Mouse (Mus musculus) CD8-positive naive resting alpha-beta T cell, adult 2 months (primary cell): Measurements from ENCODE around the gene Pde6h.

Experiments
- DNase-seq, 2 experiments: peaks; one replicate each; pipeline ENCODE4 v3.0.0; 2022; ENCODE audit warnings: low read depth in 2 of 2, low spot score in 2 of 2

The Pde6h gene

GRCm38 (mm10) chr6:136910247-136910890 is 13.3 kb upstream of the Pde6h start:
- no peak for DNase-seq

GRCm38 (mm10) chr6:136912751-136913265 is 10.8 kb upstream of the Pde6h start:
- DNase-seq = no peak

GRCm38 (mm10) chr6:136913384-136914126 is 10.1 kb upstream of the Pde6h start:
- DNase-seq = no peak

DNA sequence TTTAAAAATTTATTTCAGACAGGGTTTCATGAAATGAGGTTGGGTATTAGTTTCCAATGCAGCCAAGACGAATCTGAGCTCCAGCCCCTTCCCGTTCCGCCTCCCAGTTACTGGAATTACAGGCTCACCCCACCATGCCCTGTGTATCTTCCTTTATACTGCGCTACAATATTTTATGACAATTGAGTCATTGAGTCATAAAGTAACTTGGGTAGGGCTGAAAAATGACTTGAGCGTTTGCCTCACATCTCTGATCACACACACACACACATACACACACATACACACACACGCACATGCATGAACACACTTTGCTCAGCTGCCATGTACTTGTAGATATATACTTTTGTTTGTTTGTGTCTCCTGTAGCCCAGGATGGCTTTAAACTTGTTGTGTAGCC is 9.4 kb upstream of the Pde6h start:
- DNase-seq = no peak

GRCm38 (mm10) chr6:136915721-136916395 is 7.8 kb upstream of the Pde6h start:
- DNase-seq = no peak

- no peak for DNase-seq
Observed at GRCm38 (mm10) chr6:136917885-136918284, 5.7 kb upstream of the Pde6h start.

DNA sequence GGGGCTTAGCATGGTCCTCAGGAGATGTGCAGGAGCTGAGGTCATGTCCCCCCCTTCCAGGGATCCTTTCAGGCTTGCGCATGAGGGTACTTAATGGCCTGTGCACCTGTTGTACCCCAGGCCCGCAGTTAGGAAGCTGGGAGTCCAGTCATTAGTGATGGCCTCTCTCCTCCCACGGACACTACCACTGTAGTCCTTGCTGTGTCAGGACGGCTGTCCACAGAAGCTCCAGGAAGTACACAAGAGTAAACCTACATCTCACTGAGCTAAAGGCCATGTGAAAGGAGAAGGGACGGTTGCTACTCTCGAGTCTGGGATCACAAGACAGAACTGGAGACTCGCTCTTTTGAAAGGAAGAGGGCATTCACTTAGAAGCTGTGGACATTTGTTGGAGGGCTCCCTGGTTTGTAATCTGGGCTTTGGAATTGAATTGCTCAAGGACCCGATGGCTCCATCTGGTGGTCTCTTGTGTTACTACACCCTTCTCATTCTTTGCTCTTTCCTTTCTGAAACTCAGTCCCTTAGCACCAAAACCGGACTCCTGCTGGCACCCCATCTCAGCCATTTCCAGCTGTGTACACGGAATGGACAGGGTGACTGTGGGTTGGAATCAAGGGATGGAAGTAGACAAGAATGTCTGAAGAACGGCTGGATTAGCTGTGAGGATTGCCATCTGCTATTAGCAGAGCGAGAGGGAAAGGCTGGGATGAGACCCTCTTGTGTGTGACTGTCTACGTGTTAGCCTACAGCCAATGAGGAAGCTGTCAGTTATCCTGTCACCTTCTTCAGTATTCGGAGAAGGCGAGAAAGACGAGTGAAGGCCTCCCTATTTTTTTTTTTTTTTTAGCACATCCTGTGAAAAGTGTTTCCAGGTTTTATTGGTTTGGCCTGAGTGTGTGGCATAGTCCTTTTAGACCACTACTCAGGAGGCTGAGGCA is 3.0 kb upstream of the Pde6h start:
- DNase-seq = peak; percentile 64 to 73

GRCm38 (mm10) chr6:136921601-136922000 is 2.0 kb upstream of the Pde6h start:
- no peak for DNase-seq

DNA sequence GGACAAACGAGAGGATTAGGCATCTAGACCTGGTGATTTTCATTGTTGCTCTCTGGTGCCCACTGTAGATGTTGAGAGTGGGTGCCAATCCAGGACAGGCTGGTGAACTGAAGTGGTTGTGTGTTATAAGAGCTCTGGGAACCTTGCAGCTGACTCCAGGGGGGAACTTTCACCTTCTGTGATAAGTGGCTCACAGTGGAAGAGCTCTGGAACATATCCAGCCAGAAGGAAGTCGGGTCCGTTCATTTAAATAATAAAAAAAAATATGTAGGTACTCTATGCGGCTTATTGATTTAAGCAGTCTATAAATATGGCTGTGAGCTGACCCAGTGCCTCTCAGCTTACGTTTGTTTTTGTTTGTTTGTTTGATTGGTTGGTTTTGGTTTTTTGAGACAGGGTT is 1.6 kb upstream of the Pde6h start, which contains the start of gene Erp27:
Erp27 (minus strand) TSS at position 101 of the 400 bp plus-strand sequence.
- DNase-seq = no peak

DNA sequence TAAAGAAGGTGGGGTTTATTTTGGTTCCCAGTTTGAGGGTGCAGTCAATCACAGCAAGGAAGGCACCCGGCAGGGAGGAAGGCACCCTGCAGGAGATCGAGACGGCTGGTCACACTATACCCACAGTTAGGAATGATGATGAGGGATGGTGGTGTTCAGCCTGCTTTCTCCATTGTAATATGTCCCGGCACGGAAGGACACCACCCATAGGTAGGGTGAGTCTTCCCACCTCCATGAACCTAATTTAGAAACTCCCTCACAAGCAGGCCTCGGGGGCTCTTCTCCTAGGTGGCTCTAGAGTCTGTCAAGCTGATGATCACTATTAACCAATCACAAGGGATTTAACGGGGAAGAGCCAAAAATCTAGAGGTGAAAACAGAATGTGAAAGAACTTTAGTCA is 761 bp upstream of the Pde6h start:
- DNase-seq = no peak

- no peak for DNase-seq
Observed at GRCm38 (mm10) chr6:136925049-136925448, 1.4 kb downstream of the Pde6h start.

- no peak for DNase-seq
Observed at GRCm38 (mm10) chr6:136927626-136928025, 4.0 kb downstream of the Pde6h start.

DNA sequence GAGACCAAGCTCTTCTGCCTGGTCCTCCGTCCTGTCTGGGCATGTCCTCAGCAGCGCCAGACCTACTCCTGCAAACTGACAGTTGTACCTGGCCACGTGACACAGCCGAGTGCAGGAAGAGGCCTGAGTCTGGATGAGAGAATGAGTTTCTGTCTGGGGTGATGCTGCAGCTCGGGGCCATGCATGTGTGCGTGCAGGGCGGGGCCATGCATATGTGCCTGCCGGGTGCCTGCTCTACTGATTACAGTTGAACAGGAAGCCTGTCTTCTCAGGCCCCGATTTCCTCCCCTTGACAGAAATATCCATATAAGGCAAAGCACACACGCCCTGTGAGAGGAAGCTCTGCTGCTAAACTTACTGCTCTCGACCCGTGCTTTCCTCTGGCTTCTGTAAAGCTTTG is 7.0 kb downstream of the Pde6h start:
- peak; percentile 74 to 75 for DNase-seq

GRCm38 (mm10) chr6:136931246-136931645 is 7.6 kb downstream of the Pde6h start:
- no peak for DNase-seq

GRCm38 (mm10) chr6:136934068-136934467 is 10.4 kb downstream of the Pde6h start:
- DNase-seq = no peak

DNA sequence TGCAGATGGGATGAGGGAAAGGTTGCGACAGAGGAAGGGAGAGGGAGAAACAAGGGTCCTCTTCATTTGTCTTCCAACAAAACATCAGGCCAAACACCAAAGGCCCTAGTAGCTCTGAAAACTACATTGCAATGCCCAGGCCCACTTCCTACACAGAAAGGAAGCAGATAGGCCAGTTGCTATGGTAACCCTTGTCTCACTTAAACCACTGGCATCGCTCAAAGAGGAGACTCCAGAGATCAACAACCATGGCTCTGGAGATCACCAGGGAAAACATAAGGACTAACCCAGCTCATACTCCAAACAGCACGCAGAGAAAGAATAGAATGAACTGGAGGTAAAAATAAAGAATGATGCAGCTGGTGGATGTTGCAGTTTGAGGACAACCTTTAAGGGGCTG is 11.6 kb downstream of the Pde6h start:
- peak in 1 of 2 experiments; percentile 50 for DNase-seq

DNA sequence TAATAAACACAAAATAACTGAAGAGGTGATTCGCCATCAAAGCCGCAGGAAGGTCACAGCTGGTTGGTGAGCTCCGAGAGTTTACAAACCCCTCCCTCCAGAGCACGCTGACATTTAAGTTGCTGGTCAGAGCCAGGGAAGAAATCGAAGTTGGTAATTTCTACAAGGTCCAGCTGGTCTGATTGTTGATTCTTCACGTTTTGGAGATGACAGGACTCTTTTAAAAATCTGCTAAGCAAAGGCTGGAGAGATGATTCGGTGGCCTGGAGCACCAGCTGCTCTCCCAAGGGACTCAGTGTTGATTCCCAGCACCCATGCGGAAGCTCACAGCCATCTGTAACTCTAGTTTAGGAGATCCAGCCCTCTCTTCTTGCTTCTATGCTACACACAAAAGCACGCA is 12.7 kb downstream of the Pde6h start:
- no peak for DNase-seq

- no peak for DNase-seq
Observed at GRCm38 (mm10) chr6:136937117-136937516, 13.5 kb downstream of the Pde6h start.

DNA sequence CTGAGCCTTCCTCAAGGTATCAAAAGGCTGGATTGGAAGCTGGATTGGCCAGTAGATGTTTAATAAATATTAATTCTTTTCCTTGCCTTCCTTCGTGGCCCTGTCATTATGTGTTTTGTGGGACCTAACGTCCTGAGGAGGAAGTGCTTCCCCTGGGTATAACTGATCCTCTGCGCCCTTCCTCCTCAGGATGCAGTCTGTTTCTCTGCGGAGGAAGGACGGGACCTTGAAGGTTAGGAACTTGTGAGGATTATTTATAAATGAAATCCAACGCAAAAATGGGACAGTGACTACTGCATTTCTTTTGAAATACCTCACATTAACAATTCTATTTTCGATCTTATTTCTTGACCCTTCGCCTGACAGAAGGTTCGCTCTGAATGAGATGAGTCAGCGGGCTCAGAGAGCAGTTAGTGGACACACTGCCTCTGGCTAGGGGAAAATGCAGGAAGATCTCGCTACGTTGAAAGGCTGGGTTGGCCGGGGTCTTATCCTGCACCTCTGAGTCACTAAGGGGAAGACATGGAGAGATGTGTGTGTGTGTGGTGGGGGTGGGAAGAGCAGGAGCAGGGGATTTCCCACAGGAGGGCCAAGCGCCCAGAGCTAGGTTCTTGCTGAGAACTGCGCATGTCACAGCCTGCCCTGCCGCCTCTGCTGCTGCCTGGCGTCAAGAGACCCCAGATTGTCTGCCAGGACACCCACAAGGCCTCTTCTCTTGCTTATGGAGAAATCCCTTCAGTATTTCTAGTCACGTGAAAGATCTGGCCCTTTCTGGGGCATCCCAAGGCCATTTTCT is 14.9 kb downstream of the Pde6h start:
- peak in 1 of 2 experiments; percentile 50 for DNase-seq
